Mouse (Mus musculus) right cerebral cortex, postnatal 25 days (tissue): ENCODE measurements around the gene Dst.

ENCODE experiments used
- DNase-seq: peaks from one replicate; pipeline ENCODE4 v3.0.0; 2022

The Dst gene

DNA sequence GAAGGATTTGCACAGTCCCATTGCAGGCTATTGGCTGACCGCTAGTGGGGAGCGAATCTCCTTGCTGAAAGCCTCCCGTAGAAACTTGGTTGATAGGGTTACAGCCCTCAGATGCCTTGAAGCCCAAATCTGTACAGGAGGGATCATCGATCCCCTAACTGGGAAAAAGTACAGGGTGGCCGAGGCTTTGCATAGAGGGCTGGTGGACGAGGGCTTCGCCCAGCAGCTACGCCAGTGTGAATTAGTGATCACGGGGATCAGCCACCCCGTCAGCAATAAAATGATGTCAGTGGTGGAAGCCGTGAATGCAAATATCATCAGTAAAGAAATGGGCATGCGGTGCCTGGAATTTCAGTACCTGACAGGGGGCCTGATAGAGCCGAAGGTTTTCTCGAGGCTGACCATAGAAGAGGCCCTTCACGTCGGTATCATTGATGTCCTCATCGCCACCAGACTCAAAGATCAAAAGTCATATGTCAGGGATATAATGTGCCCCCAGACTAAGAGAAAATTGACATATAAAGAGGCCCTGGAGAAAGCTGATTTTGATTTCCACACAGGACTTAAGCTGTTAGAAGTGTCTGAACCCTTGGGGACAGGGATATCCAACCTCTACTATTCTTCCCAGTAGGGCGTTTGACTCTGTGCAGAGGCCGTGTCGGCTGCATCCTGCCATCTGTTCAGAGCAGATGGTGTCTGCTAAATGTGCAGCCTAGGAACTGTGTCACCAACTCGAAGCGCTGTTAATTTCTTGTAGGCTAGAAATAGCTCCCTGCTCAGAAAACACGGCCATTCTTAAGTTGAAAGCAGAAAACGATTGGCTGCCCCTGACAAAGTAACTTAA, 274.6 kb downstream of the Dst start:
- peak; percentile 51 for DNase-seq

DNA sequence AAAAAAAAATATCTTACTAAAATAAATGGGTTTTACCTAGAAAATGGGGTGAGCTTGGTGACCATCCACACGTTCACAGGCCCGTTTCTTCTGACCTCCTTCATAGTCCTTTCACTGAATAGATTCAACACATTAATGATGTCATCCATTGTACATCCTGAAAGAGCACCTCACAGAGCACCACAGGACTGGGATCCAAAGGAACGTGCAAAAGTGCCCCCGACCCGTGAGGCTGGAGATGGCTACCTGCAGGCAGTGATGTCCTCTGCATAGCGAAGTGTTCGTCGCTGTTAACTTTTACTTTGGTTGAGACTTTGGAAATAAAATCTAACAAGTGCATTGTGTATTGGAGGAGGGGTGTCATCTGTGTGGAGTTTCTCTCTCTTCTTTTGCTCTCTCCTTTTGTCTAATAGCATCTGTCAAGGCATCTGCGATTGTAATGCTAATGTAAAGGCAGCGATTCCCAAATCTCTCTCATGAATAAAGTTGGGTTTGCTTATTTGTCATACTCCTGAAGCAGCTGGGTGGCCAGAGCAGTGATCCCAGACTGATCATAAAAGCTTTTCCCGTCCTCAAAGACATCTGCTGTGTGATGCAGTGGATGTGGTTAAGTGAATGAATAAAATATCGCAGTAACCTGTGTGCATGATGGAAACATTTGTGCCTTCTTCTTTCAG, 275.4 kb downstream of the Dst start:
- no peak for DNase-seq

DNA sequence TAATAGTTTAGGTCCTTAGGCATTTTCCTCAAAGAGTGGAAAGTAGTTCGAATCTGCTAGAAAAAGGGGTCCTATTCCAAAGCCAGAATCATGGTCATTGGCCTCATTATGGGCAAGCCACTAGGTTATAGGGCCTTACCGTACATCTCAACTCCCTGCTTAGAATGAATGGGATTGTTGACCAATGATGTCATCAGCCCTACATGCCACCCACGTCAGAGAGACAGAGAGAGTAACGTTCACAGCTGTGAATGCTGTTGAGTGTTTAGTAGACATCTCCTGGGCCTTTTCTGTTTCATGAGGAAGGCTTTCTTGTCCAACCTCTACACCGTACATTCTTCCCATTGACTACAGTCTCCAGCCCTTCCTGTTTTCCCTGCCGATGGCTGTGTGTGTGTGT, 276.2 kb downstream of the Dst start:
- no peak for DNase-seq

DNA sequence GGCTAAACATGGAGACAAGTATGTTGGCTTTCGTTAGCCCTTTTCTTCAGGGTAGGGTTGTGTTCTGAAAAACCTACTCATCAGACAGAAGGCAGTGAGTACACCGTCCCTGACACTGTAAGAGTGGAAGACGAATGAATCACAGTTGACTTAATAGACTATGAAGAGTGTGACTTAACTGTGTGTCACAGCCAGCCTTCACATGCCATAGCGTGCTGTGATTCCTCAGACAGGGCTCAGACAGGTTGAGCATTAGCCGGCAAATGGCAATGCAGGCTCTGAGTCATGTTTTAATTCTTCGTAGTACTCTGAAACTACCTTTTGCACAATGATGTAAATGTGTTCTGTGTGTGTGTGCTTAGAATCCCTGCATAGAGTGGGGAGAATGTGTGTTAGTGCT, 278.0 kb downstream of the Dst start:
- no peak for DNase-seq

DNA sequence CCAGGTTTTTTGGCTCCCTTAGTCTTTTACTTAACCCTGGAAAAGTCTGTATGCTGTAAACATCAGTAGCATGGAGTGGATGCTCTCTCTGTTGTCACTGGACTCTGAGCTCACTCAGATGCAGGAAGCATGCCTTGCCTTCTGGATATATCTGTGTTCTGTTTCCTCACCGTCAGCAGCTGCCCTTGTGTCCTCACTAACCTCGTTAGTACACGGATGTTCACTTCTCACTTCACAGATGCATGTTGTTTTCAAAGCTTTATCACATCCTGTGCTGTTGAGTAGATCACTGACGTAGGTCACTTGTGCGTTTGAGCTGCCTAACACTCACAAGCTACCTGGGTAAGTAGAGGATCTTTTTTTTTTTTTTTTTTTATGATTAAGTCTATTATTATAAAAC, 279.5 kb downstream of the Dst start:
- no peak for DNase-seq

DNA sequence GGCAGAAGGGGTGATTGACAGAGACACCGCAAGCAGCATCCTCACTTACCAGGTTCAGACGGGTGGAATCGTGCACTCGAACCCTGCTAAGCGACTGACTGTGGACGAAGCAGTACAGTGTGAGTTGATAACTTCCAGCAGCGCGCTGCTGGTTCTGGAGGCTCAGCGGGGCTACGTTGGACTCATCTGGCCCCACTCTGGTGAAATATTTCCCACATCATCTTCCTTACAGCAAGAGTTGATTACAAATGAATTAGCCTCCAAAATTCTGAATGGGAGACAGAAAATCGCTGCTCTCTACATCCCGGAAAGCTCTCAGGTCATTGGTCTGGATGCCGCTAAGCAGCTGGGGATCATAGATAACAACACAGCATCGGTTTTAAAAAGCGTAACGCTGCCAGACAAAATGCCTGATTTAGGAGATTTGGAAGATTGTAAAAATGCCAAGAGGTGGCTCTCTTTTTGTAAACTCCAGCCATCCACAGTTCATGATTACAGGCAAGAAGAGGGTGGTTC, 280.8 kb downstream of the Dst start:
- no peak for DNase-seq

DNA sequence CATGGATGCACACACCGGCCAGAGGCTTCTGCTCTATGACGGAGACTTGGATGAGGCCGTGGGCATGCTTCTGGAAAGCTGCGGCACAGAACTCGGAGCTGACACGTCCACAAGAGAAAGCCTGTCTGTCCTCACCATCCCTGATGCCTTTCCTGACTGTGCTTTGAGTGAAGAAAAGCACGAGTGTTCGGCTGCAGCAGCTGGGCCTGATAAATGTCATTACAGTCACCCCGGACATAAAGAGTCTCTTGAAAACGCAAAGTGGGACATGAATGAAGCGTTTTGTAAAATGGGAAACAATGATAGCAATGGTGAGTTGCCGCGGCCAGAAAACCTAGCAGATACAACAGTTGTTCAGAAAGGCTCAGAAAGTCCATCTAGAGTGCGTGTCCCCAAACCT, 281.3 kb downstream of the Dst start:
- DNase-seq = no peak

DNA sequence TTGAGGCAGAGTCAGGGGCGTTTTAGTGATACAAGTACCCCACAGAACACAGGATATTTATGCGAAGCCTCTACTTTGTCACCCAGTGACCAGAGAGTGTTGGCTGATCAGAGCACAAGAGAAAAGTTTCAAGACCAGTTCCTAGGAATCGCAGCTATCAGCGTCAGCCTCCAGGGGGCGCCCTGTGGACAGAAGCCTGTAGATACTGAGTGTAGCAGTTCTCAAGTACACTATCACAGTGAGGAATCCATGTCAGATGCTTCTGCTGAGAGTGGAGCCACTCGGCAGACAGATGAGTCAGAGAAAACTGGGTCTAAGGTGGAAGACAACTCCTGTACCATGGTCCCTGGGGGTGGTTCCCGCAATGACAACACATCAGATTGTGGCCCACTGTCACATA, 281.9 kb downstream of the Dst start:
- DNase-seq = peak; percentile 39

DNA sequence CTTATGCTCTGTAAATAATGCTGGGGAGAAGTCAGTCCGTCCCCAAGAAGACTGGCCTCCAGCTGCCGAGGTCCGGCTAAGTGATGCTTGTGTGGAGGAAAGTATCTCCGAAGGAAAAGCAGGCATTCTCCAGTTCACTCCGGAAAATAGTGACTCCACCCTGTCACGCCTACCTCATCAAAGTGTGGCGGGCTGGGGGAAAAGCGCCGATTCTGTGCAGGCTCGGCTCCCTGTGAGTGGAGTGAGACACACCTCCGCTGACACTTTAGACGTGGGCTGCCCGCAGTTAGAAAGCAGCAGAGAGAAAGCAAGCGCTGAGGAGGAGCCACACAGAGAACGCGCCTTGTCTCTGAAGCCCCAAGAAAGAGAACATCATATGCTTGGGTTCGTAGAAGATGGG, 284.1 kb downstream of the Dst start:
- DNase-seq = no peak

DNA sequence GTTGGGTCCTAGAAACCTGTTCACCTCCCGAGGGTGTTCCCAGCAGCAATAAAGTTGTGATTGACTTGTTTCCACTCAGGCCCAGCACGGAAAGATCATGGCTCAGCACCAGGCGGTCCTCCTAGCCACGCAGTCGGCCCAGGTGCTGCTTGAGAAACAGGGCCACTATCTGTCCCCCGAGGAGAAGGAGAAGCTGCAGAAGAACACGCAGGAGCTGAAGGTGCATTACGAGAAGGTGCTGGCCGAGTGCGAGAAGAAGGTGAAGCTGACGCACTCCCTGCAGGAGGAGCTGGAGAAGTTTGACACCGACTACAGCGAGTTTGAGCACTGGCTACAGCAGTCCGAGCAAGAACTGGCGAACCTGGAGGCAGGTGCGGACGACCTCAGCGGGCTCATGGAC, 292.8 kb downstream of the Dst start:
- DNase-seq = no peak

DNA sequence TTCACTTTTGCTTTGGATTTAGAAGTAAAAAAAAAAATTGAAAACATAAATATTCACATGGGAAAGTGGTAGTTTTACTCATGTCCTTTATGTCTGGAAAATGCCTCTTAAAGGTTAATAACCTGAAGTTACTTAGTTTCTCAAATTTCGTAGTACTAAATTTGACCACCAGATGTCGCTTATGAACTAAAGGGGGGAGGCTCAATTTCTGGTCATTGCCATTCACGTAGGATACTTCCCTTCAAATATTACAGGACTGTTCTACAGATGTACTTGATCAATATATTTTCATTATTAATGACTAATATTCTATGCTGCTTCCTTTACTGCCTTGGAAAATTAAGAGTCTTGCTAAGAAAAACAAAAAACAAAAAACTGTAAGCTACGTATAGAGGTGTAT, 293.5 kb downstream of the Dst start:
- no peak for DNase-seq

DNA sequence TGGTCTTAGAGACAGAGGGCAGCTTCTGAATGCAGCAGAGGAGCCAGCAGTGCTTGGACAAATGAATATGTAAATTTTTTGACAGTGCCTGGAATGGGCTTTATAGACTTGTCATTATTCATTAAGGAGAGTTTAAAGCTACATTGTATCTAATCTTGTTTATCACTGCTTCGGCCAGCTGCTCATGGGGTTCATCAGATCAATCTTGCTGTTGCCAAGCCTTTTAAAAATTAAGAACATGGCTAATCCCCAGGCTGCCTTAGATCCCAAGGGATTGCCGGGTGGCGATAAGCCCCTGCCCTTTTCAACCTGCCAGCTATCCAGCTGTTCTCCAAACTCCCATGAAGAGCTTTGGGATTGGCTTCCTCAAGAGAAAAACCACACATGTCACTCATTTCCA, 303.7 kb downstream of the Dst start:
- no peak for DNase-seq

DNA sequence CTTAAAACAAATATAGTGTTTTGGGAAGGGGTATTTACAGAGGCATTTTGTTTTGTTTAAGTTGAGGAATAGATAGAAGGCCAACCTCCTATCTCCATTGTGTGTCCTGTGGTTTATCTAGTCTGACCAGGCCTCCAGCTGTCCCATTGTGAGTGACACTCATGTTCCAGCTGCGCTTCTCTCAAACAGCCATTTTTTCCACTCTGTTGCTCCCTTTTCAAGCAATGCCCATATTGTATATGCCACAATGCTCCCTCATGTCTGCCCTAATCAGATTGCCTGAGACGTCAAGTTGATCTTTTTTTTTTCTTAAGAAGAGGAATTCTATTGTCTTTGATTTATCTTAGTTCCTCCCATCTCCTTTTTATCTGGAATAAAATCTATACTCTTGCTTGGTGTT, 308.4 kb downstream of the Dst start:
- DNase-seq = no peak

DNA sequence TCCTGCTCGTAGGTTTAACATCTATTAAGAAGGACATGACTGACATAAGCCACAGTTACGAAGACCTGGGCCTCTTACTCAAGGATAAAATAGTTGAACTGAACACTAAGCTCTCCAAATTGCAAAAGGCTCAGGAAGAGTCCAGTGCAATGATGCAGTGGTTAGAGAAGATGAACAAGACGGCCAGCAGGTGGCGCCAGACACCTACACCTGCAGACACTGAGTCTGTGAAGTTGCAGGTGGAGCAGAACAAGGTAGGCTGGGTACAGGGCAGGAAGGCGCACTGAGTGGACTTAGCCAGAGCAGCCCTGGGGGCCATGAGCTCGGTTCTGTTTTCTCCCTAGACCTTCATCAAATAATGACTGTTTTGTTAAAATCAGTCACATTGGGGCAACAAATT, 310.3 kb downstream of the Dst start:
- peak; percentile 48 for DNase-seq

DNA sequence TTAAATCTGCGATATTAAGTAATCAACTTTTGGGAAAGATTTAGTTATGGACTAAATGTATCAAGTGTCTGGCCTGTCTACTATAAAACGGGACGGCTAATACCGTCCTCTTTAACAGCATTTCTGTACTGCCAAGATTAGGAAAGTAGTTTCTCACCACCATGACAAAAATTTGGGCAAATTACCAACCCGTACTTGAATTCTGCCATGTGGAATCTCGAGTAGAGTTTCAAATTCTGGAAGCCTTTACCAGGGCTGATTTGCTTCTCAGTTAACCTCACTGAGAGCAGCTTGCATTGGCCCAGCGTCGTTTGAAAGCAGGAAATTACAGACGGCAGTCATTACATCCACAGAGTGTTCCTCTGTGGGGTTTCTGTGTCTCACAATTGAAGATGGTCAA, 310.8 kb downstream of the Dst start:
- no peak for DNase-seq

DNA sequence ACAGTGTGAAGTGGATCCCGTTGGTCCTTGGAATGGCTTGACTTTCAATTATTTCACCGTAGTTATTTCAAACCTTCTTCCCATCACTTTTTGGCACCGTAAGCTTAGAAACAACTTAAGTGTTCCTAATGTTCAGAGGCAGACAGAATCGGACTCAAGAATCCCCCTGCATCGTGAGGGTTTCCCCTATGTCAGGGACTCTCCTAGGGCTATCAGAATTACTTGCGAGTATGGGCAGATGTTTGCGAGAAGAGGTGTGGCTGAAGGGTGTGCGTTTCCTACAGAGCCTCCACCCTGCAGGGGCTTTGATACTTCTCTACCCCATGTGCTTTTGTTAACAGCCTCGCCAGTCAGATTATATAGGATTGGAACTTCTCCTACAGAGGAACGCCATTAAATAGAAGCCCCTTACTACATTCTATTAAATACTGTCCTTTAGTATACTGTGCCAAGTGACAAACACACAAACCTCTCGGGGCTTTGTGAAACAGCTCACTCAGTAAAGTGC, 312.1 kb downstream of the Dst start:
- DNase-seq = no peak

DNA sequence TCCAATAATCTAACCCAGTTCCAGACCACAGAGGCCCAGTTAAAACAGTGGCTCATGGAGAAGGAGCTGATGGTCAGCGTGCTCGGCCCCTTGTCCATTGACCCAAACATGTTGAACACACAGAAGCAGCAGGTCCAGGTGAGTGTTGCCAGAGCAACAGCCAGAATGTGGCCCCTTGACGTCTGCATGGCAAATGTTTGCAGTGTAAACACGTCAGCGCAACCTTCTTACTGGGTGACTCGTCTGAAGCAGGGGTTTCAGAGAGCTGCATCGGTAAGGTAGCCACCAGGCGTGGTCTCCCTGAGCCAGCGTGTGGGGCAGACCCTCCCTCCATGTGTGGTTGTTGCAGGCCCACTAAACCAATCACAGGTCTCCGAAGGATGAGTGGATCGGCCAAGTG, 315.8 kb downstream of the Dst start:
- no peak for DNase-seq

DNA sequence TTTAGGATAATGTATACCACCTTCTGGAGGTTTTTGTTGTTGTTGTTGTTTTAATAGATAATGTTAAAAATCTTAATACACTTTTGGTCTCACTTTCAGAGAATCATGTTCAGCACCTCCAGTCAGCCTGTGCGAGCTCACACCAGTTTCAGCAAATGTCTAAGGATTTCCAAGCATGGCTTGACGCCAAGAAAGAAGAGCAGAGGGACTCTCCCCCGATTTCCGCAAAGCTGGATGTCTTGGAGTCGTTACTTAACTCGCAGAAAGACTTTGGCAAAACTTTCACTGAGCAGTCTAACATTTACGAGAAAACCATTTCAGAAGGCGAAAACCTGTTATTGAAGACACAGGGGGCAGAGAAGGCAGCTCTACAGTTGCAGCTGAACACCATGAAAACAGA, 319.7 kb downstream of the Dst start:
- no peak for DNase-seq

DNA sequence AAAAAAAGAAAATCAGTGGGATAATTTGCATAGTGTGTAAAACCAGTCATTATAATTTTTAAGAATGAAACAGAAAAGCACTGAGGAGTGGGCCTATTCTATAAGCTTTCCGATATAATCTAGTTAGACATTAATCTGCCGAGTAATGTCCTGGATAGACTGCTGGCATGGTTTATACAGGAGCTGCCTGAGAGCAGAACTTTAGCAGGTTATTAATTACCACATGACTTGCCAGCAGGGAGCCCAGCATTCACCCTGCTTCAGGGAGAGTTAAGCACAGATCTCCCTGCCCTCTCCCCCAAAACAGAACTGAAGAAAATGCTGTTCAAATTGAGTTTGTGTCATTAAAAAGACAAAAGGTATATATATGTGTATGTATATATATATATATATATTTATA, 323.0 kb downstream of the Dst start:
- DNase-seq = no peak

DNA sequence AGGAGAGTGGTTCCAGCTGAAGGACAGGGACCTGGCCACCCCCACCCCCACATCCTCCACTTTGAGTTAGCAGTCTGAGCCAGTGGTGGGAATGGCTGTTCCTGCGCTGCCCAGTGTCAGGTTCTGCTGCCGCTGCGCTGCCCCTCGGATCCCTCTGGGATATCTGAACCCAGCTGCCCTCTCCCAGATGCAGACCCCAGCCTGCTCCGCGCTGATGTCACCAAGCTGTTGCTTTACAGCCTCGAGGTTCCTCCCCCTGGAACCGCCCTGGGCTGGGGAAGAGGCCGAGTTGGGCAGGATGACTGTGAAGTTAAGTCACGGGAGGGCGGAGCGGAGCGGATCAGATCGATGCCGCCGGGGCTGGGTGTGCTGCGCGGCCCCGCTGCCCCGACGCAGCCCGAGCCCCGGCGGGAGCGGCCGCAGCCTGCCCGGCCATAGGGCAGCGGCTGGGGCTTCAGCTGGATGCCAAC, 328.3 kb downstream of the Dst start:
- peak; percentile 16 for DNase-seq

DNA sequence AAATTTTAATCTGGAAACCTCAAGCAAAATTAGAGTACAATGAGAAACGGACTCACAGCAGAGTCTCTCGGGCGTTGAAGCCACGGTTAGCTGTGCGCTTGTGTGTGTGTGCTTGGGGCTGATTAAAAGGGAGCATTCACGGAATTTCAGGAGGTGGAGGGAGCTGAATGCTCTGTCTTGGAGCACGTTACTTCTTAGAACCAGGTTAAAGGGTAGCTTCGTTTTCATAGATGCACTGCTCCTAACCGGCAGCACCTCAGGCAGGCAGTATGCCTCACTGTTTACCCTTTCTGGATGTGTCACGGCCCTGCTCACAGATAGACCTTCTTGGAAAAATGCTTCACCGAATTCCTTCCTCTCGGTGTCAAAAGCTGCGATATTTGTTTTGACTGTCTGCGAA, 329.2 kb downstream of the Dst start:
- no peak for DNase-seq

DNA sequence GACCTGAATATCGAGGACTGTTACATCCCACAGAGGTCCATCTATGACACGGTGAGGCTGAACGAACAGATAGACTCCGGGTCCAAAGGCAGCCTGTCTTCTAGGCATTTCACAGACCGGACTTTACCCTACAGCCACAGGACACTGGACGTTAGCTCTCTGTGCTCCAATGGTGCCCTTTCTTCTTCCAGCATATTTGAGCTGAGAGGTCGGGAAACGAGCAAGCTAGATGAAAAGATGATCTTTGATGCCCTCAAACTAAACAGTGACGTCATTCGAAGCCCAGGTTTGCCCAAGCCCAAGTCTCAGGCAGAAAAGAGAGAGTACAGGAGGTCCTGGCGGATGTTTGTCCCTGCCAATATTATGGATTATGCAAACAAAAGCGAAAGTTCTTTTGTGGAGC, 329.7 kb downstream of the Dst start:
- no peak for DNase-seq

DNA sequence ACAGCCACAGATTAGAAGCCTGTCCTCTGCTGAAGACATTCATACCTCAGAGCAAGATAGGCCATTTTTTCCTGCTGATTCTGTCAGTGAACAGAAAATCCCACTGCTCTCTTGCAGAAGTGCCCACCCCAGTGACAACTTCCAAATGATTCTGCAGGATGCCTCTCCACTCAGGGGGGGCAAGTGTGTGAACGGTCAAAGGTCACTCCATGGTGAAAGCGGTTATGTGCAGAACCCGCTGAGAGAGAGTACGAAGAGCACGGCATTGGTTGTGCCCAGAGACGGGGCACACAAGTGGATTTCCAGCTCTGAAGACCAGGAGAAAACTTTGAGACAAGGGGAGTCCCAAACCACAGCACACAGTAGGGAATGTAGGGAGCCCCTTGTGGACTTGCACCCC, 330.2 kb downstream of the Dst start:
- no peak for DNase-seq

DNA sequence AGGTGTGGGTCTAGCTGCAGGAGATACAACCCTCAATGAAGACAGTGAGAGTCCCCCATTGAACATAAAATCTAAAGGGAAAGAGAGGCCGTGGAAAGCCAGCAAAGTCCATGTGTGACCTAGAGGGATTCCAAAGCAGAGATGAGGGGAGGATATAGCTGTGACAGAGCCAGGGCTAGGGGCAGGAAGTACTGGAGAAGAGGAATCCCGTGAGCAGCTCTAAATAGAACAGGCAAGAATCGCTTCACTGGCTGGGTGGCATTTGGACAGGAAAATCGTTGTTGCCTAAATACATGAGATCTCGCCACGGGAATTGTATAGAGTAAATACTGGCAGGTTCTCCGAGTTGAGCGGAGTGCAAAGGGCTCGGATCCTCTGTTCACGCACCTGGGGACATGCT, 336.7 kb downstream of the Dst start:
- no peak for DNase-seq
